8 mouse cellular contexts compared by ENCODE assay signal in genomic region chr16:56075222-56076111, GRCm38 (mm10). TPM values are rescaled to one million over a fixed set of nuclear protein-coding genes. Genes with fewer than 3 reads are reported as not detected.
DNase-seq lines count a peak whose midpoint lies in the region; ATAC-seq lines count a peak whose summit lies in the region.

No protein-coding gene starts in this region.

- peak; percentile 93 for ATAC-seq in embryonic facial prominence, embryonic 11.5 days (replicated peaks; ENCODE audit: insufficient number of reproducible peaks, low FRiP score, low TSS enrichment, low read depth)
- peak; percentile 93 for ATAC-seq in midbrain, embryonic 11.5 days (ENCODE audit: low FRiP score)

- H3K4me1 ChIP-seq in embryonic facial prominence, embryonic 11.5 days (ENCODE audit: control insufficient read depth, insufficient read depth, low read length): no peaks in the 10 kb centered on the region
- H3K4me1 ChIP-seq in midbrain, embryonic 11.5 days (ENCODE audit: control insufficient read depth, insufficient read depth, low read length): peaks cover 9% of the 10 kb centered on the region

- DNase-seq in 3134 (ENCODE audit: extremely low read depth, insufficient read length, low spot score): peak; percentile 85
- DNase-seq in adrenal gland, postnatal 25 days: peak; percentile 80
- peak; percentile 93 for DNase-seq in embryonic facial prominence, embryonic 11.5 days (ENCODE audit: low spot score)
- DNase-seq in heart, adult 11 months: peak; percentile 99
- peak; percentile 89 for DNase-seq in kidney, adult 11 months
- peak; percentile 94 for DNase-seq in left cerebral cortex, postnatal 4 days
- DNase-seq in midbrain, embryonic 11.5 days (ENCODE audit: low spot score, missing footprints): peak; percentile 99
- peak; percentile 92 for DNase-seq in skeletal muscle tissue, adult 2 months (ENCODE audit: low read depth, low spot score)

- peak overlapping the region; percentile 60 for H3K9ac ChIP-seq in embryonic facial prominence, embryonic 11.5 days (replicated peaks; ENCODE audit: low read length)
- peak overlapping the region; percentile 73 for H3K9ac ChIP-seq in midbrain, embryonic 11.5 days (ENCODE audit: low read length)

- H3K9me3 ChIP-seq in embryonic facial prominence, embryonic 11.5 days (replicated peaks; ENCODE audit: control insufficient read depth, low read length): no peaks in the 10 kb centered on the region
- no peaks in the 10 kb centered on the region for H3K9me3 ChIP-seq in midbrain, embryonic 11.5 days (ENCODE audit: control insufficient read depth, low read length)

- H3K4me3 ChIP-seq in embryonic facial prominence, embryonic 11.5 days (ENCODE audit: low read depth, low read length): peak overlapping the region; percentile 42
- peak overlapping the region; percentile 71 for H3K4me3 ChIP-seq in midbrain, embryonic 11.5 days (ENCODE audit: low read depth, low read length)

- H3K27me3 ChIP-seq in embryonic facial prominence, embryonic 11.5 days (ENCODE audit: control insufficient read depth, insufficient read depth, low read length): no peaks in the 10 kb centered on the region
- H3K27me3 ChIP-seq in midbrain, embryonic 11.5 days (ENCODE audit: control insufficient read depth, insufficient read depth, low read length): no peaks in the 10 kb centered on the region

- peak overlapping the region; percentile 3 for H3K4me2 ChIP-seq in embryonic facial prominence, embryonic 11.5 days (ENCODE audit: low read depth, low read length)
- peak overlapping the region; percentile 41 for H3K4me2 ChIP-seq in midbrain, embryonic 11.5 days

- under 1% methylated on average over 48 of the region's 66 CpGs for WGBS in embryonic facial prominence, embryonic 11.5 days
- under 1% methylated on average over 41 of the region's 66 CpGs for WGBS in midbrain, embryonic 11.5 days

- peak overlapping the region; percentile 69 for H3K27ac ChIP-seq in embryonic facial prominence, embryonic 11.5 days (replicated peaks; ENCODE audit: low read depth, low read length)
- peak overlapping the region; percentile 92 for H3K27ac ChIP-seq in midbrain, embryonic 11.5 days (ENCODE audit: low read depth, low read length)

- H3K36me3 ChIP-seq in embryonic facial prominence, embryonic 11.5 days (replicated peaks; ENCODE audit: control insufficient read depth, insufficient read depth, low read depth, low read length): no peaks in the 10 kb centered on the region
- H3K36me3 ChIP-seq in midbrain, embryonic 11.5 days (ENCODE audit: control insufficient read depth, insufficient read depth, low read length): no peaks in the 10 kb centered on the region

- intact Hi-C loops in left cerebral cortex, postnatal 4 days (cut with DNase I): loop anchor here (5.0 kb wide), 1 partner anchor 108 kb away; the partner anchor contains the start of gene Rpl24

RNA-seq across cellular contexts. Expression of gene Senp7, which starts 27.3 kb away (rescaled TPM):
- 26.4 and 32.9 TPM in 2 replicates for total RNA-seq in adrenal gland, postnatal 25 days (2021)
- polyA plus RNA-seq in embryonic facial prominence, embryonic 11.5 days (2014; fragmentation: Nextera tagmentation; extraction: Ambion mirVana): 36.1 and 40.9 TPM in 2 replicates
- 10 to 100 TPM; 54.3 to 65.4 TPM for total RNA-seq in left cerebral cortex, postnatal 4 days (2021)
- 37.4 and 42.8 TPM in 2 replicates for polyA plus RNA-seq in midbrain, embryonic 11.5 days (2014; fragmentation: Nextera tagmentation; extraction: Ambion mirVana)

RNA-seq across cellular contexts. Expression of gene Trmt10c, which starts 37.8 kb away (rescaled TPM):
- total RNA-seq in adrenal gland, postnatal 25 days (2021): 18.2 and 19.2 TPM in 2 replicates
- polyA plus RNA-seq in embryonic facial prominence, embryonic 11.5 days (2014; fragmentation: Nextera tagmentation; extraction: Ambion mirVana): 37.7 and 39.9 TPM in 2 replicates
- 10 to 100 TPM; 10.3 to 11.2 TPM for total RNA-seq in left cerebral cortex, postnatal 4 days (2021)
- polyA plus RNA-seq in midbrain, embryonic 11.5 days (2014; fragmentation: Nextera tagmentation; extraction: Ambion mirVana): 31.3 and 33.3 TPM in 2 replicates

RNA-seq across cellular contexts. Expression of gene Pcnp, which starts 45.9 kb away (rescaled TPM):
- 108 and 117 TPM in 2 replicates for total RNA-seq in adrenal gland, postnatal 25 days (2021)
- polyA plus RNA-seq in embryonic facial prominence, embryonic 11.5 days (2014; fragmentation: Nextera tagmentation; extraction: Ambion mirVana): 328 and 365 TPM in 2 replicates
- total RNA-seq in left cerebral cortex, postnatal 4 days (2021): 100 to 1,000 TPM; 114 to 118 TPM
- polyA plus RNA-seq in midbrain, embryonic 11.5 days (2014; fragmentation: Nextera tagmentation; extraction: Ambion mirVana): 384 and 403 TPM in 2 replicates

Comparison
In these comparisons a context has a peak if more than half of its experiments do, and no peak if none do; other contexts are left out.
1. Peak in every context shown above with its lines: DNase-seq, ATAC-seq, H3K4me3 ChIP-seq and H3K27ac ChIP-seq.